Comparison of ENCODE assay signal across 18 mouse cellular contexts in genomic region chr10:37457384-37457783, GRCm38 (mm10).
"Had no signal": no experiment of that assay in that cellular context is flagged by ENCODE, and none has a peak within 500 bp of the region (broad histone marks: within the 10 kb centered on the region; RNA-seq: fewer than 3 reads in every experiment).

No protein-coding gene starts in this region.

- ATAC-seq: liver, embryonic 12.5 days; midbrain, embryonic 13.5 days; midbrain, embryonic 16.5 days had no signal

- H3K36me3 ChIP-seq: liver, embryonic 12.5 days; liver, embryonic 15.5 days; lung, embryonic 15.5 days; midbrain, embryonic 13.5 days had no signal

- DNase-seq: kidney, adult 11 months; kidney, adult 8-10 months; kidney, postnatal 25 days; layer of hippocampus, adult 9-11 months; lung, adult 18-20 months; lung, postnatal 10 days; lung, postnatal 36 days; thymus, adult 2 months; thymus, postnatal 14 days; thymus, postnatal 4 days had no signal

- H3K27ac ChIP-seq: layer of hippocampus, adult 2 months; liver, embryonic 12.5 days; liver, embryonic 15.5 days; lung, embryonic 15.5 days; midbrain, embryonic 13.5 days; stomach, postnatal 0 days had no signal

- H3K4me2 ChIP-seq: liver, embryonic 12.5 days; liver, embryonic 15.5 days; lung, embryonic 15.5 days; midbrain, embryonic 13.5 days had no signal

- H3K27me3 ChIP-seq: liver, embryonic 12.5 days; liver, embryonic 15.5 days; lung, embryonic 15.5 days; megakaryocyte, embryonic 14.5 days; midbrain, embryonic 13.5 days had no signal

- H3K9me3 ChIP-seq: liver, embryonic 12.5 days; liver, embryonic 15.5 days; lung, embryonic 15.5 days; megakaryocyte, embryonic 14.5 days; midbrain, embryonic 13.5 days had no signal

- H3K4me1 ChIP-seq: liver, embryonic 12.5 days; liver, embryonic 15.5 days; lung, embryonic 15.5 days; megakaryocyte, embryonic 14.5 days; midbrain, embryonic 13.5 days had no signal

- H3K4me3 ChIP-seq: layer of hippocampus, adult 2 months; liver, embryonic 12.5 days; liver, embryonic 15.5 days; lung, embryonic 15.5 days; megakaryocyte, embryonic 14.5 days; midbrain, embryonic 13.5 days had no signal

- H3K9ac ChIP-seq: liver, embryonic 12.5 days; liver, embryonic 15.5 days; lung, embryonic 15.5 days; midbrain, embryonic 13.5 days had no signal
